Comparison of ENCODE assay signal across 8 mouse cellular contexts in the genomic region with DNA sequence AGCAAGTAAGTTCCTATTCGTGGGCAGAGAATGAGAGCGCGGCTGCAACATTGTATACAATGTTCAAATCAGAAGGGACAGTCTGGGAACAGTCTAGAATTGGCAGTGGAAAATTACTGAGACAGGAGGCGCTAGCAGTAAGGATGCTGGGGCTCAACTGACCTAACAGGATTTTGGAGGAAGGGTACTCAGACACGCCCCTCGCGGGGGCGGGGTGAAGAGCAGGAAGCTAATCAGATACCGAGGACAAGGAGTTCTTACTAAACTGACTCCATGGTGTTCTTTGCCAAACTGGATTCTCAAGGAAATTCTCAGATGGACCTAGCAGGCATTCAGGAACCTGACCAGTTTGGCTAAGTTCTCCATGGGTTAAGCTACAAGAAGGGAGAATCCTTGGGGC. TPM values are rescaled to one million over a fixed set of nuclear protein-coding genes. Genes with fewer than 3 reads are reported as not detected.
DNase-seq lines count a peak whose midpoint lies in the region; ATAC-seq and TF ChIP-seq lines count a peak whose summit lies in the region.

No protein-coding gene starts in this region.

- H3K9ac ChIP-seq in hindbrain, embryonic 12.5 days: no peak overlapping the region
- no peak overlapping the region for H3K9ac ChIP-seq in midbrain, embryonic 14.5 days (replicated peaks; ENCODE audit: low read length)
- no peak overlapping the region for H3K9ac ChIP-seq in liver, postnatal 0 days (replicated peaks)

- H3K27ac ChIP-seq in hindbrain, embryonic 10.5 days: peak overlapping the region; percentile 72
- H3K27ac ChIP-seq in hindbrain, embryonic 12.5 days: no peak overlapping the region
- no peak overlapping the region for H3K27ac ChIP-seq in midbrain, embryonic 14.5 days (replicated peaks; ENCODE audit: low read depth, low read length)
- H3K27ac ChIP-seq in liver, postnatal 0 days (ENCODE audit: low read depth): no peak overlapping the region

- TF ChIP-seq EP300 in liver, postnatal 0 days (IDR thresholded peaks at IDR 0.05; ENCODE audit: low read depth): no peak

- no peaks in the 10 kb centered on the region for H3K36me3 ChIP-seq in hindbrain, embryonic 10.5 days
- H3K36me3 ChIP-seq in hindbrain, embryonic 12.5 days: no peaks in the 10 kb centered on the region
- no peaks in the 10 kb centered on the region for H3K36me3 ChIP-seq in midbrain, embryonic 14.5 days (ENCODE audit: control insufficient read depth, insufficient read depth, low read length)
- no peaks in the 10 kb centered on the region for H3K36me3 ChIP-seq in liver, postnatal 0 days (replicated peaks; ENCODE audit: insufficient read depth, low read length)

- ATAC-seq in hindbrain, embryonic 12.5 days (ENCODE audit: low FRiP score): no peak
- no peak for ATAC-seq in midbrain, embryonic 14.5 days (ENCODE audit: low FRiP score, low TSS enrichment)
- no peak for ATAC-seq in liver, postnatal 0 days

- H3K27me3 ChIP-seq in hindbrain, embryonic 10.5 days (ENCODE audit: insufficient read depth, poor library complexity, severe bottlenecking): no peaks in the 10 kb centered on the region
- H3K27me3 ChIP-seq in hindbrain, embryonic 12.5 days: no peaks in the 10 kb centered on the region
- no peaks in the 10 kb centered on the region for H3K27me3 ChIP-seq in midbrain, embryonic 14.5 days (ENCODE audit: control insufficient read depth, insufficient read depth, low read length)
- no peaks in the 10 kb centered on the region for H3K27me3 ChIP-seq in liver, postnatal 0 days (ENCODE audit: insufficient read depth, low read length)

- peaks cover 30% of the 10 kb centered on the region for H3K4me1 ChIP-seq in hindbrain, embryonic 10.5 days (replicated peaks)
- 0 out of 2 replicates have a peak, but pooled peaks cover 7% of the 10 kb centered on the region for H3K4me1 ChIP-seq in hindbrain, embryonic 12.5 days
- H3K4me1 ChIP-seq in midbrain, embryonic 14.5 days (ENCODE audit: control insufficient read depth, insufficient read depth, low read length): 0 out of 2 replicates have a peak, but pooled peaks cover 4% of the 10 kb centered on the region
- H3K4me1 ChIP-seq in liver, postnatal 0 days (ENCODE audit: insufficient read depth): 0 out of 2 replicates have a peak, but pooled peaks cover 3% of the 10 kb centered on the region

- H3K4me2 ChIP-seq in hindbrain, embryonic 12.5 days (replicated peaks): no peak overlapping the region; the same call in 1 of the 2 replicates
- H3K4me2 ChIP-seq in midbrain, embryonic 14.5 days (ENCODE audit: low read length): no peak overlapping the region
- no peak overlapping the region for H3K4me2 ChIP-seq in liver, postnatal 0 days (ENCODE audit: low read depth, low read length)

- no peak for TF ChIP-seq CTCF in liver, postnatal 0 days (IDR thresholded peaks at IDR 0.05; ENCODE audit: low read depth)

- peak; percentile 63 for DNase-seq in hindbrain, embryonic 10.5 days (ENCODE audit: low spot score)
- DNase-seq in embryo, embryonic 11 days: peak; percentile 63
- DNase-seq in kidney, postnatal 10 days: peak; percentile 61
- DNase-seq in midbrain, embryonic 14.5 days: peak; percentile 24
- no peak for DNase-seq in c-Kit-positive CD71-positive TER-119-positive erythroid progenitor cells, embryonic 14.5 days (ENCODE audit: low spot score)
- no peak for DNase-seq in liver, postnatal 0 days
- DNase-seq in thymus, postnatal 0 days (ENCODE audit: low spot score): no peak

- 22% methylated on average over 9 of the region's 9 CpGs for WGBS in hindbrain, embryonic 10.5 days
- 21% methylated on average over 9 of the region's 9 CpGs for WGBS in hindbrain, embryonic 12.5 days
- WGBS in midbrain, embryonic 14.5 days: 25% methylated on average over 9 of the region's 9 CpGs
- WGBS in liver, postnatal 0 days (ENCODE audit: insufficient replicate concordance): 34% methylated on average over 9 of the region's 9 CpGs

- H3K9me3 ChIP-seq in hindbrain, embryonic 10.5 days: no peaks in the 10 kb centered on the region
- no peaks in the 10 kb centered on the region for H3K9me3 ChIP-seq in hindbrain, embryonic 12.5 days (replicated peaks)
- H3K9me3 ChIP-seq in midbrain, embryonic 14.5 days (ENCODE audit: control insufficient read depth, low read length): no peaks in the 10 kb centered on the region
- H3K9me3 ChIP-seq in liver, postnatal 0 days (ENCODE audit: low read length): no peaks in the 10 kb centered on the region

- peak overlapping the region; percentile 3; the same call in 1 of the 2 replicates for H3K4me3 ChIP-seq in hindbrain, embryonic 10.5 days
- no peak overlapping the region for H3K4me3 ChIP-seq in hindbrain, embryonic 12.5 days
- no peak overlapping the region for H3K4me3 ChIP-seq in midbrain, embryonic 14.5 days (replicated peaks; ENCODE audit: low read depth, low read length)
- no peak overlapping the region for H3K4me3 ChIP-seq in liver, postnatal 0 days (ENCODE audit: low read depth, low read length)

RNA-seq across cellular contexts. Expression of a gene that starts 9.0 kb away (rescaled TPM):
- 27.2 and 29.1 TPM in 2 replicates for polyA plus RNA-seq in hindbrain, embryonic 10.5 days (2016; fragmentation: Nextera tagmentation; extraction: Ambion mirVana)
- 18.4 and 19.9 TPM in 2 replicates for polyA plus RNA-seq in hindbrain, embryonic 12.5 days (2016; fragmentation: Nextera tagmentation; extraction: Ambion mirVana)
- polyA plus RNA-seq in midbrain, embryonic 14.5 days (2014; fragmentation: Nextera tagmentation; extraction: Ambion mirVana): 3.2 and 4.5 TPM in 2 replicates
- polyA plus RNA-seq in liver, postnatal 0 days (2015; fragmentation: Nextera tagmentation; extraction: Ambion mirVana): 7.2 and 8.1 TPM in 2 replicates
- 1.5 and 1.6 TPM in 2 replicates for polyA plus RNA-seq in thymus, postnatal 0 days (2015; fragmentation: Nextera tagmentation; extraction: Ambion mirVana)

RNA-seq across cellular contexts. Expression of a gene that starts 27.7 kb away (rescaled TPM):
- 287 and 330 TPM in 2 replicates for polyA plus RNA-seq in hindbrain, embryonic 10.5 days (2016; fragmentation: Nextera tagmentation; extraction: Ambion mirVana)
- 128 and 133 TPM in 2 replicates for polyA plus RNA-seq in hindbrain, embryonic 12.5 days (2016; fragmentation: Nextera tagmentation; extraction: Ambion mirVana)
- 95.2 and 106 TPM in 2 replicates for polyA plus RNA-seq in midbrain, embryonic 14.5 days (2014; fragmentation: Nextera tagmentation; extraction: Ambion mirVana)
- polyA plus RNA-seq in liver, postnatal 0 days (2015; fragmentation: Nextera tagmentation; extraction: Ambion mirVana): 31.6 and 32.8 TPM in 2 replicates
- 268 and 290 TPM in 2 replicates for polyA plus RNA-seq in thymus, postnatal 0 days (2015; fragmentation: Nextera tagmentation; extraction: Ambion mirVana)

RNA-seq across cellular contexts. Expression of a gene that starts 39.1 kb away (rescaled TPM):
- polyA plus RNA-seq in hindbrain, embryonic 10.5 days (2016; fragmentation: Nextera tagmentation; extraction: Ambion mirVana): 16.7 and 18.7 TPM in 2 replicates
- 13.1 and 14.4 TPM in 2 replicates for polyA plus RNA-seq in hindbrain, embryonic 12.5 days (2016; fragmentation: Nextera tagmentation; extraction: Ambion mirVana)
- polyA plus RNA-seq in midbrain, embryonic 14.5 days (2014; fragmentation: Nextera tagmentation; extraction: Ambion mirVana): 7.7 and 9.1 TPM in 2 replicates
- 7.0 and 7.3 TPM in 2 replicates for polyA plus RNA-seq in liver, postnatal 0 days (2015; fragmentation: Nextera tagmentation; extraction: Ambion mirVana)
- polyA plus RNA-seq in thymus, postnatal 0 days (2015; fragmentation: Nextera tagmentation; extraction: Ambion mirVana): 29.1 and 33.6 TPM in 2 replicates

Comparison
In these comparisons a context has a peak if more than half of its experiments do, and no peak if none do; other contexts are left out.
1. DNase-seq: peak in hindbrain, embryonic 10.5 days (single experiment), embryo, embryonic 11 days (single experiment), kidney, postnatal 10 days (single experiment) and midbrain, embryonic 14.5 days (single experiment); none in c-Kit-positive CD71-positive TER-119-positive erythroid progenitor cells, embryonic 14.5 days (single experiment), liver, postnatal 0 days (single experiment) and thymus, postnatal 0 days (single experiment).